Mouse (Mus musculus) heart, embryonic 11.5 days (tissue): ENCODE measurements around the gene Olfr1170. TPM values are rescaled to one million over a fixed set of nuclear protein-coding genes. Genes with fewer than 3 reads are reported as not detected.

Experiments used
- ATAC-seq: fragments of 200-750 bp; cut with Nextera tagmentation; replicated peaks from 2 replicates; pipeline ENCODE4 v1.8.0; 2017; ENCODE audit warnings: moderate library complexity; ENCODE audit not compliant: insufficient number of reproducible peaks, low FRiP score, low TSS enrichment
- H3K27ac ChIP-seq: fragments of 300-500 bp; sonication (generic); 2 replicates; pipeline ENCODE4 v1.5.1; 2014; ENCODE audit warnings: mild to moderate bottlenecking, low read depth, low read length
- H3K27me3 ChIP-seq: fragments of 300-500 bp; sonication (generic); 2 replicates; pipeline ENCODE4 v1.6.1; 2014; ENCODE audit warnings: mild to moderate bottlenecking, low read length, mixed read lengths; ENCODE audit not compliant: control insufficient read depth, insufficient read depth
- H3K36me3 ChIP-seq: fragments of 300-500 bp; sonication (generic); 2 replicates; pipeline ENCODE4 v1.6.1; 2014; ENCODE audit warnings: mild to moderate bottlenecking, low read length, moderate library complexity, mixed read lengths; ENCODE audit not compliant: control insufficient read depth, insufficient read depth
- H3K4me1 ChIP-seq: fragments of 300-500 bp; sonication (generic); 2 replicates; pipeline ENCODE4 v1.6.1; 2014; ENCODE audit warnings: low read length; ENCODE audit not compliant: control insufficient read depth, insufficient read depth
- H3K4me2 ChIP-seq: fragments of 300-500 bp; sonication (generic); 2 replicates; pipeline ENCODE4 v1.6.1; 2014; ENCODE audit warnings: mild to moderate bottlenecking, moderate library complexity
- H3K4me3 ChIP-seq: fragments of 300-500 bp; sonication (generic); 2 replicates; pipeline ENCODE4 v1.5.1; 2014; ENCODE audit warnings: low read depth, low read length
- H3K9ac ChIP-seq: fragments of 300-500 bp; sonication (generic); 2 replicates; pipeline ENCODE4 v1.6.1; 2014; ENCODE audit warnings: mild to moderate bottlenecking, low read depth, low read length, moderate library complexity
- H3K9me3 ChIP-seq: fragments of 300-500 bp; sonication (generic); replicated peaks from 2 replicates; pipeline ENCODE4 v1.6.1; 2016; ENCODE audit warnings: low read length; ENCODE audit not compliant: control insufficient read depth
- WGBS: fragments of 180-500 bp; shearing (Covaris S2); extraction: QIAGEN DNeasy Blood & Tissue Kit; methylation state at CpG from one replicate; pipeline ENCODE4 v1.1.7; 2014; ENCODE audit not compliant: insufficient replicate concordance; 5-methylcytosine and 5-hydroxymethylcytosine counted together
- polyA plus RNA-seq: library from polyadenylated mRNA; unstranded; fragments of >200 nt; fragmentation: Nextera tagmentation; extraction: Ambion mirVana; gene quantifications from 2 replicates; pipeline ENCODE4 v1.2.1, GENCODE M21; 2014

Olfr1170 gene
- polyA plus RNA-seq, result not detected in 2 replicates

DNA sequence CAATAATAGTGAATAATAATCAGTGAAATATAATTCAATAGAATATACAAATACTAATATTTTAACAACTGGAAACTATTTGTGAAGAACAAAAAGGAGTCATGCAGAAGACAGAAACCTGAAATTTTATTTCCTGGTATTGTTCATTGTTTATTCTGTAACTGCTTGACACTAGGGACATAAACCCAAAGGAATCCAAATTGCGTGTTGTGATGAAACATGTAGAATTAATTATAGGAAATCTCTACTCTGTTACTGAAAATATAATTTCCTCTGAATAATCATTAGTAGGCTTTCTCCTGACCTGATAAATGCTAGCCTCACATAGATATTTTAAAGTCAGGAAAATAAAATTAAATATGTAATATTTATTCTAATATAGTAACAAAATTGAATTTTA is at the start of gene Olfr1170:
Gene Olfr1170 (minus strand): TSS at position 101 of the 400 bp plus-strand sequence.
- Histone ChIP-seq H3K4me1 (no peaks in the 10 kb centered on the region), H3K27me3 (no peaks in the 10 kb centered on the region), H3K4me3 (no peak within 1 kb of the TSS), H3K9me3 (no peaks in the 10 kb centered on the region), H3K4me2 (no peak within 1 kb of the TSS), H3K9ac (no peak within 1 kb of the TSS), H3K27ac (no peak within 1 kb of the TSS), H3K36me3 (no peaks in the 10 kb centered on the region)
- no peak for ATAC-seq
- WGBS, result 88% methylated on average over 1 of the region's 1 CpGs

DNA sequence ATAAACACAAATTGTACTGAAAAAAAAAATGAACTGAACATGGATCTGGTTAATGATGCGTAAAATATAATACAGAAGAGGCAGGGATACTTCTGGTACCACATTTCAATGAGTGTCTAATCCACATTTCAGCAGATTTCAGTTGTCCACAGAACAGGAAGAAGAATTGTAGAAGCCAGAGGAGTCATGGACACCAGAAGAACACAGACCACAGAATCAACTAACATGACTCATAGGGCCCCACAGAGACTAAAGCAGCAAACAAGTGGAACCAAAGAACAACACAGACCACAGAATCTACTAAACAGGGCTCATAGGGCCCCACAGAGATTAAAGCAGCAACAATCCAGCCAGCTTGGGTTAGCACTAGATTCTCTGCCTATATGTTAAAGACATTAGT is 7.3 kb downstream of the Olfr1170 start:
- no peak overlapping the region for H3K27ac ChIP-seq
- no peaks in the 10 kb centered on the region for H3K4me1 ChIP-seq
- H3K36me3 ChIP-seq, result no peaks in the 10 kb centered on the region
- no peak for ATAC-seq
- 78% methylated on average over 1 of the region's 1 CpGs for WGBS
- no peak overlapping the region for H3K4me3 ChIP-seq
- no peak overlapping the region for H3K4me2 ChIP-seq
- H3K9me3 ChIP-seq, result no peaks in the 10 kb centered on the region
- H3K27me3 ChIP-seq, result no peaks in the 10 kb centered on the region
- no peak overlapping the region for H3K9ac ChIP-seq

- Histone ChIP-seq H3K27ac (no peak within 1 kb of the TSS), H3K4me1 (no peaks in the 10 kb centered on the region), H3K36me3 (no peaks in the 10 kb centered on the region), H3K9me3 (no peaks in the 10 kb centered on the region), H3K9ac (no peak within 1 kb of the TSS), H3K4me3 (no peak within 1 kb of the TSS), H3K27me3 (no peaks in the 10 kb centered on the region), H3K4me2 (no peak within 1 kb of the TSS)
- WGBS, result 79% methylated on average over 2 of the region's 2 CpGs
- ATAC-seq, result no peak
Observed at GRCm38 (mm10) chr2:88181580-88181979, 46.6 kb downstream of the Olfr1170 start, which contains the start of gene Olfr1168. Gene Olfr1168 (plus strand): TSS chr2:88181880.

Other genes starting within 250 kb of the Olfr1170 start
- not detected in 2 replicates for gene Olfr1158, start 238.2 kb downstream of the Olfr1170 start, polyA plus RNA-seq
- gene Olfr1160, start 220.1 kb downstream of the Olfr1170 start, polyA plus RNA-seq, result not detected in 2 replicates
- not detected in 2 replicates for gene Olfr1161, start 205.6 kb downstream of the Olfr1170 start, polyA plus RNA-seq
- gene Olfr73, start 190.6 kb downstream of the Olfr1170 start, polyA plus RNA-seq, result not detected in 2 replicates
- not detected in 2 replicates for gene Olfr1162, start 177.2 kb downstream of the Olfr1170 start, polyA plus RNA-seq
- gene Olfr1163, start 156.5 kb downstream of the Olfr1170 start, polyA plus RNA-seq, result not detected in 2 replicates
- not detected in 2 replicates for gene Olfr1164, start 134.4 kb downstream of the Olfr1170 start, polyA plus RNA-seq
- gene Olfr1166, start 100.1 kb downstream of the Olfr1170 start, polyA plus RNA-seq, result not detected in 2 replicates
- not detected in 2 replicates for gene Olfr1167, start 73.1 kb downstream of the Olfr1170 start, polyA plus RNA-seq
- gene Olfr1168, start 46.5 kb downstream of the Olfr1170 start, polyA plus RNA-seq, result not detected in 2 replicates
- gene Olfr1173, start 51.5 kb upstream of the Olfr1170 start, polyA plus RNA-seq, result not detected in 2 replicates
- gene Olfr1174-ps, start 86.8 kb upstream of the Olfr1170 start, polyA plus RNA-seq, result not detected in 2 replicates
- gene Olfr1175-ps, start 98.9 kb upstream of the Olfr1170 start, polyA plus RNA-seq, result not detected in 2 replicates
- not detected in 2 replicates for gene Olfr1176, start 108.4 kb upstream of the Olfr1170 start, polyA plus RNA-seq
- not detected in 2 replicates for gene Olfr1177-ps, start 118.2 kb upstream of the Olfr1170 start, polyA plus RNA-seq
- not detected in 2 replicates for gene Olfr1178, start 158.7 kb upstream of the Olfr1170 start, polyA plus RNA-seq
- gene Olfr1179, start 178.1 kb upstream of the Olfr1170 start, polyA plus RNA-seq, result not detected in 2 replicates
- not detected in 2 replicates for gene Olfr1180, start 190.8 kb upstream of the Olfr1170 start, polyA plus RNA-seq
- not detected in 2 replicates for gene Olfr1181, start 197.8 kb upstream of the Olfr1170 start, polyA plus RNA-seq
- not detected in 2 replicates for gene Gm13757, start 220.8 kb upstream of the Olfr1170 start, polyA plus RNA-seq
- gene Olfr1183, start 226.5 kb upstream of the Olfr1170 start, polyA plus RNA-seq, result not detected in 2 replicates